Mouse (Mus musculus): ENCODE measurements around the gene Olfr1219. TPM values are rescaled to one million over a fixed set of nuclear protein-coding genes. Genes with fewer than 3 reads are reported as not detected.

Gene Olfr1219
- polyA plus RNA-seq (2017; shearing (Covaris generic)) = not detected

- ATAC-seq = no peak
These were observed at the start of gene Olfr1219 for GRCm38 (mm10) chr2:89083413-89083812. TSS of gene Olfr1219 (minus strand) at chr2:89083513.

- ATAC-seq = no peak
These were observed 49.6 kb upstream of the Olfr1219 start, which contains the start of gene Olfr1222 for GRCm38 (mm10) chr2:89132954-89133353. TSS of gene Olfr1222 (minus strand) at chr2:89133054.

GRCm38 (mm10) chr2:89117183-89117582 lies 33.9 kb upstream of the Olfr1219 start, which contains the start of gene Olfr1221:
TSS of gene Olfr1221 (minus strand) at chr2:89117283.
- ATAC-seq = no peak

GRCm38 (mm10) chr2:89106735-89107134 lies 23.4 kb upstream of the Olfr1219 start, which contains the start of gene Olfr1220:
TSS of gene Olfr1220 (minus strand) at chr2:89106835.
- no peak for ATAC-seq

- ATAC-seq = no peak
These were observed 22.3 kb upstream of the Olfr1219 start for GRCm38 (mm10) chr2:89105651-89106050.

- no peak for ATAC-seq
These were observed 10.5 kb upstream of the Olfr1219 start for GRCm38 (mm10) chr2:89093848-89094247.

GRCm38 (mm10) chr2:89081487-89081886 lies 1.8 kb downstream of the Olfr1219 start:
- ATAC-seq = no peak

- ATAC-seq = no peak
These were observed 22.2 kb downstream of the Olfr1219 start, which contains the start of gene Olfr1218 for GRCm38 (mm10) chr2:89061087-89061486. TSS of gene Olfr1218 (minus strand) at chr2:89061187.

- no peak for ATAC-seq
These were observed 51.3 kb downstream of the Olfr1219 start, which contains the start of gene Olfr1217 for GRCm38 (mm10) chr2:89031965-89032364. TSS of gene Olfr1217 (minus strand) at chr2:89032065.

Other genes starting within 250 kb of the Olfr1219 start
- not detected for gene Olfr1204, start 234.2 kb downstream of the Olfr1219 start, polyA plus RNA-seq (2017; shearing (Covaris generic))
- gene Olfr1206, start 220.3 kb downstream of the Olfr1219 start, polyA plus RNA-seq (2017; shearing (Covaris generic)) = under 1 TPM in 1 of 2 experiments, not detected in 1; 0.29 TPM
- gene Olfr1208, start 181.2 kb downstream of the Olfr1219 start, polyA plus RNA-seq (2017; shearing (Covaris generic)) = under 1 TPM in 1 of 2 experiments, not detected in 1; 0.21 TPM
- gene Olfr1209, start 168.4 kb downstream of the Olfr1219 start, polyA plus RNA-seq (2017; shearing (Covaris generic)) = not detected
- not detected for gene Olfr1211, start 145.4 kb downstream of the Olfr1219 start, polyA plus RNA-seq (2017; shearing (Covaris generic))
- not detected for gene Olfr1212, start 129.5 kb downstream of the Olfr1219 start, polyA plus RNA-seq (2017; shearing (Covaris generic))
- not detected for gene Gm13762, start 103.2 kb downstream of the Olfr1219 start, polyA plus RNA-seq (2017; shearing (Covaris generic))
- gene Olfr1214, start 90.9 kb downstream of the Olfr1219 start, polyA plus RNA-seq (2017; shearing (Covaris generic)) = not detected
- gene Olfr1215, start 76.5 kb downstream of the Olfr1219 start, polyA plus RNA-seq (2017; shearing (Covaris generic)) = not detected
- gene Olfr1216, start 65.2 kb downstream of the Olfr1219 start, polyA plus RNA-seq (2017; shearing (Covaris generic)) = not detected
- not detected for gene Olfr1217, start 51.4 kb downstream of the Olfr1219 start, polyA plus RNA-seq (2017; shearing (Covaris generic))
- gene Olfr1218, start 22.3 kb downstream of the Olfr1219 start, polyA plus RNA-seq (2017; shearing (Covaris generic)) = not detected
- under 1 TPM in 1 of 2 experiments, not detected in 1; 0.08 TPM for gene Olfr1220, start 23.3 kb upstream of the Olfr1219 start, polyA plus RNA-seq (2017; shearing (Covaris generic))
- gene Olfr1221, start 33.8 kb upstream of the Olfr1219 start, polyA plus RNA-seq (2017; shearing (Covaris generic)) = not detected
- gene Olfr1222, start 49.5 kb upstream of the Olfr1219 start, polyA plus RNA-seq (2017; shearing (Covaris generic)) = not detected
- gene Olfr1223, start 68.0 kb upstream of the Olfr1219 start, polyA plus RNA-seq (2017; shearing (Covaris generic)) = not detected
- not detected for gene Olfr1224-ps1, start 80.6 kb upstream of the Olfr1219 start, polyA plus RNA-seq (2017; shearing (Covaris generic))
- not detected for gene Olfr1225, start 91.2 kb upstream of the Olfr1219 start, polyA plus RNA-seq (2017; shearing (Covaris generic))
- gene Olfr1226, start 116.5 kb upstream of the Olfr1219 start, polyA plus RNA-seq (2017; shearing (Covaris generic)) = not detected
- not detected for gene Olfr1228, start 170.5 kb upstream of the Olfr1219 start, polyA plus RNA-seq (2017; shearing (Covaris generic))
- gene Olfr1229, start 204.5 kb upstream of the Olfr1219 start, polyA plus RNA-seq (2017; shearing (Covaris generic)) = not detected
- gene Olfr1230, start 213.8 kb upstream of the Olfr1219 start, polyA plus RNA-seq (2017; shearing (Covaris generic)) = not detected
- not detected for gene Olfr1231, start 223.6 kb upstream of the Olfr1219 start, polyA plus RNA-seq (2017; shearing (Covaris generic))
- gene Olfr1232, start 246.2 kb upstream of the Olfr1219 start, polyA plus RNA-seq (2017; shearing (Covaris generic)) = not detected